Comparison of ENCODE assay signal across 20 mouse cellular contexts in genomic region chr8:77584174-77584573, GRCm38 (mm10). TPM values are rescaled to one million over a fixed set of nuclear protein-coding genes. Genes with fewer than 3 reads are reported as not detected.
DNase-seq lines count a peak whose midpoint lies in the region; ATAC-seq lines count a peak whose summit lies in the region.
"Had no signal": no experiment of that assay in that cellular context is flagged by ENCODE, and none has a peak within 500 bp of the region (broad histone marks: within the 10 kb centered on the region; RNA-seq: fewer than 3 reads in every experiment).

No protein-coding gene starts in this region.

- H3K36me3 ChIP-seq in splenic B cell, adult 2 months (ENCODE audit: control insufficient read depth, insufficient read depth, low read length, poor library complexity, severe bottlenecking): peaks cover 10% of the 10 kb centered on the region; the same call in 1 of the 2 replicates

- H3K27me3 ChIP-seq in splenic B cell, adult 2 months (ENCODE audit: control insufficient read depth, insufficient read depth, low read length, poor library complexity, severe bottlenecking): no peaks in the 10 kb centered on the region
- H3K27me3 ChIP-seq: embryonic facial prominence, embryonic 13.5 days; forebrain, embryonic 12.5 days; forebrain, embryonic 15.5 days; hindbrain, embryonic 13.5 days; intestine, embryonic 15.5 days had no signal

- peak; percentile 25 for DNase-seq in heart, adult 11 months
- DNase-seq in heart, postnatal 36 days: no peak
- DNase-seq in splenic B cell, adult 2 months (ENCODE audit: low read depth, low spot score): peak; percentile 43
- no peak for DNase-seq in right cerebral cortex, postnatal 36 days (ENCODE audit: low spot score in 2 of 2)
- no peak for DNase-seq in left cerebral cortex, adult 11 months (ENCODE audit: low spot score)
- DNase-seq: adrenal gland, postnatal 10 days; cerebellum, adult 11 months; cerebellum, adult 2 months; cerebellum, adult 9-11 months; cerebellum, postnatal 25 days; embryo, embryonic 11 days; gastrocnemius, postnatal 10 days; gastrocnemius, postnatal 36 days had no signal

- ATAC-seq in common myeloid progenitor, adult 5-6 weeks (replicated peaks; ENCODE audit: low read depth, poor library complexity, severe bottlenecking): peak; percentile 71
- ATAC-seq: forebrain, embryonic 15.5 days; hindbrain, embryonic 16.5 days; intestine, embryonic 15.5 days had no signal

- intact Hi-C loops in heart, postnatal 36 days (cut with DNase I): no loop called here

RNA-seq across cellular contexts. Expression of gene Tmem184c, which starts 26.3 kb away (rescaled TPM):
- 10 to 100 TPM; 11.1 to 11.8 TPM for total RNA-seq in heart, postnatal 36 days (2021)
- total RNA-seq in common myeloid progenitor, adult 5-6 weeks (2017): 21.6 and 33.1 TPM in 2 replicates

RNA-seq across cellular contexts. Expression of gene Prmt9, which starts 35.0 kb away (rescaled TPM):
- 10 to 100 TPM; 11.7 TPM for total RNA-seq in heart, postnatal 36 days (2021)
- 21.9 and 23.2 TPM in 2 replicates for total RNA-seq in common myeloid progenitor, adult 5-6 weeks (2017)

Comparison
In these comparisons a context has a peak if more than half of its experiments do, and no peak if none do; other contexts are left out.
1. DNase-seq: peak in heart, adult 11 months (single experiment) and splenic B cell, adult 2 months (single experiment); none in heart, postnatal 36 days (0 of 2), right cerebral cortex, postnatal 36 days (0 of 2) and left cerebral cortex, adult 11 months (single experiment).